Mouse (Mus musculus) right cerebral cortex, postnatal 4 days (tissue): Measurements from ENCODE around the gene Socs3.

Experiments used
- DNase-seq: peaks from one replicate; pipeline ENCODE4 v3.0.0-alpha.2; 2022

The Socs3 gene

GRCm38 (mm10) chr11:117971100-117971499 is 1.3 kb upstream of the Socs3 start:
- DNase-seq = no peak

- DNase-seq = peak; percentile 87
These were observed 525 bp downstream of the Socs3 start for GRCm38 (mm10) chr11:117969100-117969944.

- no peak for DNase-seq
These were observed 1.1 kb downstream of the Socs3 start for GRCm38 (mm10) chr11:117968716-117969099.

- DNase-seq = peak; percentile 33
These were observed 1.7 kb downstream of the Socs3 start for GRCm38 (mm10) chr11:117968016-117968671.

GRCm38 (mm10) chr11:117967249-117968015 is 2.4 kb downstream of the Socs3 start:
- no peak for DNase-seq

GRCm38 (mm10) chr11:117966506-117967100 is 3.2 kb downstream of the Socs3 start:
- DNase-seq = no peak

- DNase-seq = no peak
These were observed 4.3 kb downstream of the Socs3 start for GRCm38 (mm10) chr11:117965561-117965981.

GRCm38 (mm10) chr11:117965052-117965451 is 4.8 kb downstream of the Socs3 start:
- no peak for DNase-seq

- DNase-seq = no peak
These were observed 5.6 kb downstream of the Socs3 start for GRCm38 (mm10) chr11:117964294-117964693.

GRCm38 (mm10) chr11:117963872-117964271 is 6.0 kb downstream of the Socs3 start:
- no peak for DNase-seq

GRCm38 (mm10) chr11:117963091-117963793 is 6.6 kb downstream of the Socs3 start:
- peak; percentile 90 for DNase-seq

GRCm38 (mm10) chr11:117962228-117963067 is 7.4 kb downstream of the Socs3 start:
- no peak for DNase-seq

GRCm38 (mm10) chr11:117960601-117961000 is 9.2 kb downstream of the Socs3 start:
- no peak for DNase-seq

- DNase-seq = no peak
These were observed 10.0 kb downstream of the Socs3 start for GRCm38 (mm10) chr11:117959741-117960381.

- no peak for DNase-seq
These were observed 10.7 kb downstream of the Socs3 start for GRCm38 (mm10) chr11:117959166-117959565.

GRCm38 (mm10) chr11:117958197-117958596 is 11.7 kb downstream of the Socs3 start:
- DNase-seq = no peak

GRCm38 (mm10) chr11:117955621-117956020 is 14.2 kb downstream of the Socs3 start:
- DNase-seq = no peak

GRCm38 (mm10) chr11:117954819-117955218 is 15.0 kb downstream of the Socs3 start:
- DNase-seq = no peak

GRCm38 (mm10) chr11:117954094-117954493 is 15.8 kb downstream of the Socs3 start:
- DNase-seq = no peak

GRCm38 (mm10) chr11:117952174-117952933 is 17.5 kb downstream of the Socs3 start:
- DNase-seq = no peak
